Mouse (Mus musculus) embryonic facial prominence, embryonic 10.5 days (tissue): ENCODE measurements around the gene Mia2. TPM values are rescaled to one million over a fixed set of nuclear protein-coding genes. Genes with fewer than 3 reads are reported as not detected.

Source experiments
- DNase-seq: peaks from one replicate; pipeline ENCODE4 v3.0.0-alpha.2; 2017; ENCODE audit warnings: low spot score
- H3K27ac ChIP-seq: fragments of 300-500 bp; sonication (generic); replicated peaks from 2 replicates; pipeline ENCODE4 v1.5.1; 2016; ENCODE audit warnings: mild to moderate bottlenecking
- H3K27me3 ChIP-seq: fragments of 300-500 bp; sonication (generic); replicated peaks from 2 replicates; pipeline ENCODE4 v1.6.1; 2016; ENCODE audit warnings: low read depth, mild to moderate bottlenecking; ENCODE audit not compliant: poor library complexity, severe bottlenecking
- H3K36me3 ChIP-seq: fragments of 300-500 bp; sonication (generic); replicated peaks from 2 replicates; pipeline ENCODE4 v1.6.1; 2016; ENCODE audit warnings: mild to moderate bottlenecking, moderate library complexity
- H3K4me1 ChIP-seq: fragments of 300-500 bp; sonication (generic); 2 replicates; pipeline ENCODE4 v1.6.1; 2016
- H3K4me3 ChIP-seq: fragments of 300-500 bp; sonication (generic); 2 replicates; pipeline ENCODE4 v1.5.1; 2016; ENCODE audit warnings: mild to moderate bottlenecking, moderate library complexity
- H3K9me3 ChIP-seq: fragments of 300-500 bp; sonication (generic); 2 replicates; pipeline ENCODE4 v1.6.1; 2016; ENCODE audit warnings: mild to moderate bottlenecking
- WGBS: fragments of 180-500 bp; shearing (Covaris S2); methylation state at CpG from one replicate; pipeline ENCODE4 v1.1.7; 2016; 5-methylcytosine and 5-hydroxymethylcytosine counted together
- polyA plus RNA-seq: library from polyadenylated mRNA; unstranded; fragments of >200 nt; fragmentation: Nextera tagmentation; extraction: Ambion mirVana; gene quantifications from 2 replicates; pipeline ENCODE4 v1.2.1, GENCODE M21; 2016

Mia2 gene
- polyA plus RNA-seq, 1 experiment from 2014 or later, result 45.2 TPM

DNA sequence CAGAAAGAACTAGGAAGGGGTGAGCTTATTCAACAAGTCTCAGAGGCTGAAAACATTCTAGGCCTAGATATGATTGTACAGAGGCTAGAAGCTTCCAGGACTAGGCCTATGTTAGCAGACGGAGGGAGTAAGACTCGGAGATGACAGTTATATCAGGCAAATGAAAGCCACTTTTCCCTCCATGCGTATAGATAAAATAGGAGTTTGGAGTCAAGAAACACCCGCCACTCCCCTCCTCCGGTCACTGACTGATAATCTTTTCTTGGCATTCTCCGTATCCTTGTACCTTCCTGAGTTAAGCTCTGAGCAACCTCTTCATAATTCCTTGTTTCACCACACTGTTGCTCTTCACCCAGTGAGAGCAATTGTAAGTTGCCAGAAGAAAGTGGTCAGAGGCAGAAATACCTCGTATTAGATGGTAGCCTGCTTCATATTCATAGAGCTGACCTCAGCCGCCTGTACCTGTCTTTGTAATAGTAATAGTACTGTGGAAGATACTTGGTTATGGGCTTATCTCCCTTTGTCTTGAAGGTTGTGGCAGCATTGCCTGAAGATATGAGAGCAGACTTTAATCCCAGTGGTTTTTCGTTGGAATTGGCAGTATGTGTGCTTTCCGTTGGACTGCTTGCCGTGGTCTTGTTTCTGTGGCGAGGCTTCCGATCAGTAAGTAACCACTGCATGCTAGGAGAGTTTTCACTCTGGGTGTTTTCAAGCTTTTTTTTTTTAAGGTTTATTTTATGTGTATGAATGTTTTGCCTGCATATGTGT, 40.1 kb downstream of the Mia2 start:
- WGBS, result 95% methylated on average over 13 of the region's 13 CpGs
- Histone ChIP-seq H3K27ac (no peak overlapping the region), H3K27me3 (no peaks in the 10 kb centered on the region), H3K36me3 (peaks cover 63% of the 10 kb centered on the region), H3K4me3 (no peak overlapping the region), H3K9me3 (no peaks in the 10 kb centered on the region), H3K4me1 (peaks cover 14% of the 10 kb centered on the region)
- no peak for DNase-seq

DNA sequence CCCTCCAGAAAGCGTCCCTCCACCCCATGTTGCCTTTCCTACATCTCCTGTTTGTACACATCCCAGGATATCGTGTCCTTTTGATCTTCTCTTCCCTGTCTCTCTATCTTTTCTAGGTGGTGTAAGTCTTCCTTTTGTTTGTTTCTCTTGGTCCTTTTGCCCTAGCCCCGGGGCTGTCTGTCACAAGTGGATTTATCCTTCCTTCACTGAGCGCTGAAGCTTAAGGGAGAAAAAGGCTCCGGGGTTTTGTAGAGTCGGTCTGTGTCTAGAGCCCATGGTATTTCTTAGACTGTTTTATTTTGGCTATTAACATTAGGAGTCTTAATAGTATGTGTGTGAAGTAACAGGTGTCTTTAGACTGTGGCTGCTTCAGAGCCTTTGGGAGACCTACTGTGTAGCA, 41.4 kb downstream of the Mia2 start:
- WGBS, result 84% methylated on average over 6 of the region's 6 CpGs
- Histone ChIP-seq H3K27ac (no peak overlapping the region), H3K4me1 (peaks cover 12% of the 10 kb centered on the region), H3K9me3 (no peaks in the 10 kb centered on the region), H3K27me3 (no peaks in the 10 kb centered on the region), H3K4me3 (no peak overlapping the region), H3K36me3 (peaks cover 76% of the 10 kb centered on the region)
- DNase-seq, result no peak

DNA sequence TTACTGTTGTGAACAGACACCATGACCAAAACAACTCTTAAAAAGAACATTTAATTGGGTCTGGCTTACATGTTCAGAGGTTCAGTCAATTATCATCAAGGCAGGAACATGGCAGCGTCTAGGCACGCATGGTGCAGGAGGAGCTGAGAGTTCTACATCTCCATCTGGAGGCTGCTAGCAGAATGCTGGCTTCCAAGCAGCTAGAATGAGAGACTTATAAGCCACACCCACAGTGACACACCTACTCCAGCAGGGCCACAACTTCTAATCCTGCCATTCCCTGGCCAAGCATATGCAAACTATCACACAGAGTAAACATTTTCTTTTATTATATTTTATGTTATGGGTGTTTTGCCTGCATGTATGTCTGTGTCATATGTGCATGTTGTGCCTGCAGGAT, 43.8 kb downstream of the Mia2 start:
- Histone ChIP-seq H3K4me1 (no peaks in the 10 kb centered on the region), H3K9me3 (no peaks in the 10 kb centered on the region), H3K36me3 (peaks cover 89% of the 10 kb centered on the region), H3K4me3 (no peak overlapping the region), H3K27ac (no peak overlapping the region), H3K27me3 (no peaks in the 10 kb centered on the region)
- DNase-seq, result no peak
- WGBS, result 82% methylated on average over 2 of the region's 2 CpGs

DNA sequence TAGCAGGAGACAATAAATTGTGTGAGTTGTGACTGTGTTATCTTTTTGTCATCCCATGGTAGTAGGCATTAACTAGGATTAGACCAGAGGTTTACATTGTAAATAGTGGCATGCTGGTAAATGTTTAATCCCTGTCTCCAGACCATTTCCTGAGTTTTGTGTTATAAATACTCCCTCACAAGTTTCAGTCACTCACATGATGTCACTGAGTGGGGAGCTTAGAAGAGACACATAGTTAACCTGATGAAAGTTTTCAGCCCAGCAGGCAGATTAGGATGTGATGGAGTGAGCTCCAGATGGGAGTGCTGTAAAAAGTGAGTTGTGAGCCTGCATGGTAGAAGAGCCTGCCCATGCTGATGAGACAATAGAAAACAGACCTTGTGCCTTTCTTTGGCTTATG, 49.5 kb downstream of the Mia2 start:
- DNase-seq, result no peak
- no peak overlapping the region for H3K4me3 ChIP-seq
- no peaks in the 10 kb centered on the region for H3K27me3 ChIP-seq
- H3K9me3 ChIP-seq, result no peaks in the 10 kb centered on the region
- H3K4me1 ChIP-seq, result no peaks in the 10 kb centered on the region
- H3K27ac ChIP-seq, result no peak overlapping the region
- peaks cover 91% of the 10 kb centered on the region for H3K36me3 ChIP-seq

DNA sequence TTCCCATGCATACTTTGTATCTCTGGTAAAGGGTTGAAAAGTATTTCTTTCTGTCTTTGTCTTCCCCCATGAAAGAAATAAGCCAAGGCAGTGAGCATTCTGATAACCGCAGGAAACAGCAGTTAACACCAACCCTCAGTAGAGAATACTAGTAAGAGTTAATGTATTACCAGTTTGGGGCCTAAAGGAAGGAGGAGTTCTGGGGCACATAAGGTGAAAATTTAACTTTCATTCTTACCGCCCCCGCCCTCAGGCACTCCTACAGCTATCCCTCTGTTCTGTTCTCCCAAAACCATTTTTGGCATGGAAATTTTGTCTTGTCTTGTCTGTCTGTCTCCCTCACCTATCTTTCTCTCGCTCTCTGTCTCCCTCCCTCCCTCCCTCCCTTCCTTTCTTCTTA, 54.1 kb downstream of the Mia2 start:
- Histone ChIP-seq H3K36me3 (peaks cover 96% of the 10 kb centered on the region), H3K27me3 (no peaks in the 10 kb centered on the region)
- WGBS, result 92% methylated on average over 4 of the region's 4 CpGs

DNA sequence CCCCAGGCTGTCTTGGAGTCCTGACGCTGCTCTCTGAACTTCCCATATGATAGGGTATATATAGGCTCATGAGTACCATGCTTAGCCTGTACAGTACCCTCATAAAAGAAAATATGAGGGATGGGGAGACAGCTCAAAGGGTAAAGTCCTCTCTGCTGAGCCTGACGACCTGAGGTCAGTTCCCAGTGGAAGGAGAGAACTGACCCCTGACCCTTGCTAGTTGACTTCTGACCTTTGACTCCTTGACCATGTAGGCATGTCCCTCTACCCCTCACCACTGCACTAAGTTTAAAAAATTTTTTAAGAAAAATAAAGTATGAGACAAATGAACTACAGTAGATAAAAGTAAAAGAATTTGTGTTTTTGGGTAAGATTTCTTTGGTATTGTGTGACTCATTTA, 65.5 kb downstream of the Mia2 start:
- Histone ChIP-seq H3K4me3 (no peak overlapping the region), H3K27ac (no peak overlapping the region), H3K27me3 (no peaks in the 10 kb centered on the region), H3K36me3 (peaks cover 93% of the 10 kb centered on the region), H3K9me3 (no peaks in the 10 kb centered on the region), H3K4me1 (no peaks in the 10 kb centered on the region)
- DNase-seq, result no peak
- 42% methylated on average over 2 of the region's 2 CpGs for whole genome bisulfite sequencing

More for the DNA sequence above, 54.1 kb downstream of the Mia2 start:
- DNase-seq, result no peak
- Histone ChIP-seq H3K4me1 (no peaks in the 10 kb centered on the region), H3K27ac (no peak overlapping the region), H3K9me3 (no peaks in the 10 kb centered on the region), H3K4me3 (no peak overlapping the region)

DNA sequence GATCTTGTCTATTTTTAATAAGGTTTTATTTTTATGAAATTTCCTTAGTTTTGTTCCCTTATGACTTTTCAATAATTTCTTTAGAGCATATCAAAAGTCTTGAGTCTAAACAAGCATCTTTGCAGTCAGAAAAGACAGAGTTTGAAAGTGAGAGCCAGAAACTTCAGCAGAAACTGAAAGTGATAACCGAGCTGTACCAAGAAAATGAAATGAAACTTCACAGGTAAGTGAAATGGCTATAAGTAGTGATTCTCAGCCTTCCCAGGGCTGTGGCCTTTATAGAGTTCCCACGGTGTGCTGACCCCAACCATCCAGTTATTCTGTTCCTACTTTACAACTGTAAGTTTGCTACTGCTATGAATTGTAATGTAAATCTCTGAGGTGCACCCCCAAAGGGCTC, 67.2 kb downstream of the Mia2 start:
- no peaks in the 10 kb centered on the region for H3K9me3 ChIP-seq
- no peaks in the 10 kb centered on the region for H3K4me1 ChIP-seq
- no peak for DNase-seq
- H3K4me3 ChIP-seq, result no peak overlapping the region
- WGBS, result 91% methylated on average over 2 of the region's 2 CpGs
- H3K36me3 ChIP-seq, result peaks cover 94% of the 10 kb centered on the region
- H3K27ac ChIP-seq, result no peak overlapping the region
- no peaks in the 10 kb centered on the region for H3K27me3 ChIP-seq

DNA sequence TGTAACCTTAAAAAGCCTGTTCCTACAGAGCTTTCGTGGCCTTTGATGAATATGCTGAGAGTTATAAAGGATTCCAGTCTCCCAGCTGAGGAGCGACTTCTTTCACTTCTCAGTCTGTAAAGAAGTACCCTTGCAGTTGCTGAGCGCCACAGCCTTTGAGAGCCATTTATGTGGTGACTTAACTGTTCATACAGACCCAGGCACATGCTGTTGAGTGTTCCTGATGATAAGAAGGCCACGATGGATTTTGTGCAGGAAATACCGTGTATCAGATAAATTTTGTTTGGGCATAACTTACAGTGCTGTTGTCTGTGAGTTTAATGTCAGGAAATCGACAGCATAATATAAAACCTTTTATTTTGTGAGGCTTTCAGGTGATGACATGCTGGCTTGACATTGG, 68.9 kb downstream of the Mia2 start:
- peaks cover 90% of the 10 kb centered on the region for H3K36me3 ChIP-seq
- no peaks in the 10 kb centered on the region for H3K27me3 ChIP-seq
- no peaks in the 10 kb centered on the region for H3K4me1 ChIP-seq
- no peak overlapping the region for H3K4me3 ChIP-seq
- DNase-seq, result no peak
- no peak overlapping the region for H3K27ac ChIP-seq
- no peaks in the 10 kb centered on the region for H3K9me3 ChIP-seq
- WGBS, result 93% methylated on average over 6 of the region's 6 CpGs

DNA sequence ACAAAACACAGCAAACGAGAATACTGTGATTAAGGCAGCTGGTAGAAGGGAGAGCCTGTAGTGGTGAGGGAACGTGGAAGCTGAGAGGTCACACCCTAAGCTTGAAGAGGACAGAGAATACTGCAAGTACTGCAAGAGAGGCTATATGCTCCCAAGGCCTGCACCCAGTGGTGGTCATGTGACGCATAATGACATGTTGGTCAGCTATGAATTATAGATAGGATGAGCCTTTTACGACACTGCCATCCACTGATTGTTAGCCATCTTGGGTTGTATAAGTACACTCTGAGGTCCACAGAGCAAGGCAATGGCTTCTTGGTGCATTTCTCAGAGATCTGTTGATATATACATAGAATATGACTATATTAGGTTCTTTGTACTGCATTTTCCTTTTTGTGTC, 71.0 kb downstream of the Mia2 start:
- no peaks in the 10 kb centered on the region for H3K4me1 ChIP-seq
- no peak overlapping the region for H3K4me3 ChIP-seq
- H3K9me3 ChIP-seq, result no peaks in the 10 kb centered on the region
- no peak overlapping the region for H3K27ac ChIP-seq
- 93% methylated on average over 4 of the region's 4 CpGs for WGBS
- H3K27me3 ChIP-seq, result no peaks in the 10 kb centered on the region
- peaks cover 90% of the 10 kb centered on the region for H3K36me3 ChIP-seq
- DNase-seq, result no peak

DNA sequence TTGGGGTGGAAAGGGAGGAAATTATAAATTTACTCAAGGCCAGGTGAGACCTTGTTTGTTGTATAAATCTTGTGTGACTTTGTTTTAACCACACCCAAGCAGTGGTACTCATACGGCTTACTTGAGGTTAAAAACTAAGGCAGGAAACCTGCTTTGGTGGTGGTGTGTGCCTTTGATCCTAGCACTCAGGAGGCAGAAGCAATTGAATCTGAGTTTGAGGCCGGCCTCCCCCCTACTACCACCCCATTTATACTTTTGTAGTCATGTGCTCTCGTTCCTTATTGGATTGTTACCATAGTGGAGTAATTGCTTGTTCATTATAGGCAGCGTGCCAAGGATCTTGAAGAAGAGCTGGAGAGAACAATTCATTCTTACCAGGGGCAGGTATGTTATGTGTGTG, 74.3 kb downstream of the Mia2 start:
- Histone ChIP-seq H3K4me3 (no peak overlapping the region), H3K27me3 (no peaks in the 10 kb centered on the region), H3K9me3 (no peaks in the 10 kb centered on the region), H3K36me3 (peaks cover 82% of the 10 kb centered on the region), H3K4me1 (no peaks in the 10 kb centered on the region), H3K27ac (no peak overlapping the region)
- DNase-seq, result no peak
- WGBS, result 88% methylated on average over 4 of the region's 4 CpGs

DNA sequence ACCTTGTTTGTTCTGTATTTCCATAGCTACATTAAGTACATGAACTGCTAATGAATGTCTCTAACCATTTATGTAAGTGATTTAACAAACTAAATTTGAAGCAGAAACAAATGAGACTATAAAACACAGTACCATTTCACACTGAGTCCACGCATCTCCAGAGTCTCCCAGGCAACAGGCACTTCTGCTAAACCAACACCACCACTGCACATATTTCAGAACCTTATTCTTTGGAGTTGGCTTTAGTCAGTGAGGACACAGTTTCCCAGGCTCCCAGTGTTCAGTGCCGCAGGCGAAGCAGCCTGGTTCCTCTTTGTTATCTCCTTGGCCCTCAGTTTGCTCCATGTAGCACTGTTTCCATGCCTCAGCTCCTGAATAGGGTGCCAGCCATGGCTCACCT, 82.2 kb downstream of the Mia2 start:
- Histone ChIP-seq H3K27me3 (no peaks in the 10 kb centered on the region), H3K4me3 (no peak overlapping the region), H3K27ac (no peak overlapping the region), H3K4me1 (no peaks in the 10 kb centered on the region), H3K36me3 (peaks cover 91% of the 10 kb centered on the region), H3K9me3 (no peaks in the 10 kb centered on the region)
- WGBS, result 91% methylated on average over 3 of the region's 3 CpGs
- no peak for DNase-seq

DNA sequence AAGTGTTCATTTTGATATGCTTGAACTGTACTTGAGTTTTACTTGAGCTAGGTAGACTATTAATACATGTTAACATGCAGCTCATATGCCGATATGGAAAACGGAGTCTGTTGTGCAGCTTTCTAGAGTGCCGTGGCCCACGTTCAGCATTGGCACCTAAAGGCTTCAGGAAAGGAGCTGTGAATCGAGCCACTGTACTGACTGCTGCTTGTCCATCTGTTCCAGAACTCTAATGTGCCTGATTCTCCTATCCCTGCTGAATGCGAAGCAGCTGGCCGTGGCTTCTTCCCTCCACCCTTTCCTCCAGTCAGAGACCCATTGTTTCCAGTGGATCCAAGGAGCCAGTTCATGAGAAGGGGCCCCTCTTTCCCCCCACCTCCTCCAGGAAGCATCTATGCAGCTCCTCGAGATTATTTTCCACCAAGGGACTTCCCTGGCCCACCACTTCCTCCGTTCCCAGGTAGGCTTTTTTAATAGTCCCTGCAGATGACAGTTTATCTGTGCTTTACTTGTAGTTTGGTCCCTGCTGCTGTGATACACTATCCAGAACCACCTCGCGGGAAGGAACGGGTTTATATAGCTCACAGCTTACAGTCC, 92.6 kb downstream of the Mia2 start:
- no peak overlapping the region for H3K27ac ChIP-seq
- no peaks in the 10 kb centered on the region for H3K27me3 ChIP-seq
- 89% methylated on average over 12 of the region's 12 CpGs for WGBS
- no peak overlapping the region for H3K4me3 ChIP-seq
- no peaks in the 10 kb centered on the region for H3K4me1 ChIP-seq
- peaks cover 85% of the 10 kb centered on the region for H3K36me3 ChIP-seq
- no peak for DNase-seq
- H3K9me3 ChIP-seq, result no peaks in the 10 kb centered on the region

DNA sequence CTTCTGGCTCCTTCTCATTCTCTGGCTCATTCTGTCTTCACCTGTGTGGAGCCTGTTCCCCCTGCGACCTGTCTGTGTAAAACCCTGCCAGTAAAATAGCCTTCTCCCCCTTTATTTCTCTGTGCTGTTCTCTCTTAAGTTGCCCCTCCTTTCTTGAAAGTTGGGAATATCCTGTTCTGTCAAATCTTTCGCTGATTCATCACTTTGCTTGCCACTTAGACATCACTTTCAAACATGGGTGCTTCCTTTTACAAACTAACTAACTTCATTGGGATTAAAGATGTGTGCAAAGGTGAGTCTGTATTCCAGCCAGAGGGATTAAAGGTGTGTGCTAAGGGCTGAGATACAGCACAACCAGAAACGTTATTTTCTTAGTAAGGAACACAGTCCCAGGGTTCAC, 98.0 kb downstream of the Mia2 start:
- H3K4me1 ChIP-seq, result no peaks in the 10 kb centered on the region
- no peak overlapping the region for H3K27ac ChIP-seq
- no peaks in the 10 kb centered on the region for H3K9me3 ChIP-seq
- no peaks in the 10 kb centered on the region for H3K27me3 ChIP-seq
- no peak overlapping the region for H3K4me3 ChIP-seq
- WGBS, result 83% methylated on average over 3 of the region's 3 CpGs
- H3K36me3 ChIP-seq, result peaks cover 54% of the 10 kb centered on the region
- no peak for DNase-seq
